In the genomic region with DNA sequence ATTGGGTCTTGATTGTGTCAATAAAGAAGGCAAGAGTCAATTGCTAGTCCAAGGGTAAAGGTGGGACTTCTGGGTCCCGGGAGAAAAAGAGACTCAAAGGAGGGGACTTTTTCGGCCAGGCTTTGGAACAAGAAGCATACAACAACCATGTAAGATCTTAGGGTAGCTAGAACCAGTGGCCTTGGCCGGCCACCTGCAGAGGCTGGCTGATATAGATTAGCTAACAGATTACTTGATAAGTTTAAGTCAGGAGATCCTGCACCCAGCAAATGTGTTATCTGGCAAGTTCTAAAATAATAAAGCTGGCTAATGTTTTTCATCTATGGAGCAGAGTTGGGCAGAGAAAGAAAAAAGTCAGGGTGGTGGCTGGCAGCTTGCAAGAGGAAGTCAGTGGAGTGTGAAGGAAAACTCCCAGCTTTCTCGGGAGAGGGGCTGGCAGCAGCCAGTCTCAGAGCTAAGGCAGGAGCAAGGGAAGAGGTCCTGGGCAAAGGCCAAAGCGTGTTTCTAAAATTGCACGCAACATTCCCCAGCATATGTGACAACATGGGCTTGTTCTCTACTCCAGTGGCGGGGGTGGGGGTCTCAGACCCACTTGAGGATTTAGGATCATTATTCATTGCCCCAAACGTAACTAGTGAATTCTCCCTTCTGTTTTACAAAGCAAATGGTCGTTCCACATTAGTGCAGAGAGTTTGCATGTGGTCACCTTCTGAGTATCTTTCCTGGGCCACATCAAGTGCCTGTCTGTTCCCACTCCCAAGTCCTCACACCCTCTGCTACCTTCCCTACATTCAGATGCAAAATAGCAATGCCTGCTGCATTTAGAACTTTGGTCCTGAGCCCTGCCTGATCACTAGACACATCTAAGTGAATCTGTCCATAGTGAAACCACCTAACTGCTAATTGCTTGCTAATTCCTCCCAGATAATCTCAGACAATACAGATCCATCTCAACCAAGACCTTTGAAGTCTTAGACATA, we compare ENCODE assay signal across 14 mouse cellular contexts.
A peak's percentile ranks its signal among the peaks of the same experiment; 100 is the strongest.
DNase-seq lines count a peak whose midpoint lies in the region; ATAC-seq lines count a peak whose summit lies in the region.
"Had no signal": no experiment of that assay in that cellular context is flagged by ENCODE, and none has a peak within 500 bp of the region (broad histone marks: within the 10 kb centered on the region; RNA-seq: fewer than 3 reads in every experiment).

No protein-coding gene starts in this region.

- H3K27me3 ChIP-seq in heart, embryonic 15.5 days: no peaks in the 10 kb centered on the region
- no peaks in the 10 kb centered on the region for H3K27me3 ChIP-seq in kidney, embryonic 16.5 days (ENCODE audit: insufficient read depth, low read length)
- H3K27me3 ChIP-seq in forebrain, embryonic 16.5 days (replicated peaks; ENCODE audit: control insufficient read depth, insufficient read depth, low read length): no peaks in the 10 kb centered on the region
- H3K27me3 ChIP-seq: liver, embryonic 13.5 days; midbrain, embryonic 13.5 days; neural tube, embryonic 15.5 days had no signal

- no peak overlapping the region for H3K4me2 ChIP-seq in heart, embryonic 15.5 days
- no peak overlapping the region for H3K4me2 ChIP-seq in kidney, embryonic 16.5 days (replicated peaks; ENCODE audit: low read depth, low read length)
- no peak overlapping the region for H3K4me2 ChIP-seq in forebrain, embryonic 16.5 days (ENCODE audit: low read length)
- H3K4me2 ChIP-seq: liver, embryonic 13.5 days; midbrain, embryonic 13.5 days; neural tube, embryonic 15.5 days had no signal

- no peaks in the 10 kb centered on the region for H3K9me3 ChIP-seq in heart, embryonic 15.5 days (replicated peaks)
- no peaks in the 10 kb centered on the region for H3K9me3 ChIP-seq in kidney, embryonic 16.5 days (ENCODE audit: low read length)
- no peaks in the 10 kb centered on the region for H3K9me3 ChIP-seq in forebrain, embryonic 16.5 days (ENCODE audit: control insufficient read depth, low read length)
- H3K9me3 ChIP-seq: liver, embryonic 13.5 days; midbrain, embryonic 13.5 days; neural tube, embryonic 15.5 days had no signal

- peaks cover 25% of the 10 kb centered on the region for H3K4me1 ChIP-seq in heart, embryonic 15.5 days (replicated peaks)
- peaks cover 21% of the 10 kb centered on the region for H3K4me1 ChIP-seq in kidney, embryonic 16.5 days (ENCODE audit: insufficient read depth, low read length)
- no peaks in the 10 kb centered on the region for H3K4me1 ChIP-seq in forebrain, embryonic 16.5 days (replicated peaks; ENCODE audit: control insufficient read depth, insufficient read depth, low read length)
- H3K4me1 ChIP-seq: liver, embryonic 13.5 days; midbrain, embryonic 13.5 days had no signal

- peak; percentile 23 for DNase-seq in retina, postnatal 1 day
- no peak for DNase-seq in retina, embryonic 14.5 days (ENCODE audit: low spot score)
- DNase-seq in Muller cell, postnatal 12 days (ENCODE audit: inconsistent ontology term): no peak
- no peak for DNase-seq in spleen, adult 18-20 months
- DNase-seq in adrenal gland, postnatal 4 days (ENCODE audit: low spot score in 2 of 2): no peak
- DNase-seq: adrenal gland, postnatal 10 days; liver, embryonic 13.5 days; thymus, adult 18-20 months had no signal

- no peak for ATAC-seq in heart, embryonic 15.5 days (replicated peaks; ENCODE audit: insufficient number of reproducible peaks, insufficient read depth, low FRiP score, low read depth)
- ATAC-seq in kidney, embryonic 16.5 days (ENCODE audit: low FRiP score, low TSS enrichment): peak; percentile 81
- no peak for ATAC-seq in forebrain, embryonic 16.5 days
- ATAC-seq: midbrain, embryonic 13.5 days had no signal

- 32% methylated on average over 9 of the region's 9 CpGs for WGBS in heart, embryonic 15.5 days
- 22% methylated on average over 9 of the region's 9 CpGs for WGBS in kidney, embryonic 16.5 days
- 57% methylated on average over 9 of the region's 9 CpGs for WGBS in forebrain, embryonic 16.5 days

- peak overlapping the region; percentile 80 for H3K27ac ChIP-seq in heart, embryonic 15.5 days
- peak overlapping the region; percentile 39 for H3K27ac ChIP-seq in kidney, embryonic 16.5 days (ENCODE audit: low read length)
- H3K27ac ChIP-seq in forebrain, embryonic 16.5 days (ENCODE audit: low read length): no peak overlapping the region
- H3K27ac ChIP-seq: left cerebral cortex, adult 2 months; liver, embryonic 13.5 days; midbrain, embryonic 13.5 days; neural tube, embryonic 15.5 days had no signal

- no peak overlapping the region for H3K4me3 ChIP-seq in heart, embryonic 15.5 days
- H3K4me3 ChIP-seq in kidney, embryonic 16.5 days (ENCODE audit: low read length): no peak overlapping the region
- H3K4me3 ChIP-seq in forebrain, embryonic 16.5 days (replicated peaks; ENCODE audit: low read length): no peak overlapping the region
- H3K4me3 ChIP-seq: left cerebral cortex, adult 2 months; liver, embryonic 13.5 days; midbrain, embryonic 13.5 days; neural tube, embryonic 15.5 days had no signal

- H3K36me3 ChIP-seq in heart, embryonic 15.5 days: no peaks in the 10 kb centered on the region
- no peaks in the 10 kb centered on the region for H3K36me3 ChIP-seq in kidney, embryonic 16.5 days (ENCODE audit: insufficient read depth, low read length)
- no peaks in the 10 kb centered on the region for H3K36me3 ChIP-seq in forebrain, embryonic 16.5 days (ENCODE audit: control insufficient read depth, insufficient read depth)
- H3K36me3 ChIP-seq: liver, embryonic 13.5 days; midbrain, embryonic 13.5 days; neural tube, embryonic 15.5 days had no signal

- H3K9ac ChIP-seq in heart, embryonic 15.5 days: no peak overlapping the region
- H3K9ac ChIP-seq in kidney, embryonic 16.5 days (replicated peaks; ENCODE audit: low read length): no peak overlapping the region
- H3K9ac ChIP-seq in forebrain, embryonic 16.5 days (replicated peaks; ENCODE audit: low read depth, low read length): no peak overlapping the region
- H3K9ac ChIP-seq: liver, embryonic 13.5 days; midbrain, embryonic 13.5 days; neural tube, embryonic 15.5 days had no signal
